Mouse (Mus musculus) myocyte (in vitro differentiated cells): ENCODE data around the gene Mrrf.

Source experiments
- E2F4 ChIP-seq: IDR thresholded peaks from one replicate; pipeline ENCODE4 v1.6.1; 2011; ENCODE audit warnings: mild to moderate bottlenecking, control low read depth, moderate library complexity; ENCODE audit not compliant: insufficient read depth
- MAX ChIP-seq: IDR thresholded peaks from one replicate; pipeline ENCODE4 v1.6.1; 2011; ENCODE audit warnings: low read depth, mild to moderate bottlenecking, control low read depth
- MYOD1 ChIP-seq, 3 experiments: IDR thresholded peaks; one replicate each; pipeline ENCODE4 v1.6.1; 2011; ENCODE audit warnings: control low read depth in 2 of 3, low read depth in 2 of 3, mild to moderate bottlenecking in 2 of 3, moderate library complexity in 1 of 3; ENCODE audit not compliant: insufficient read length in 2 of 3, control insufficient read depth in 1 of 3
- POLR2A ChIP-seq: IDR thresholded peaks from one replicate; pipeline ENCODE4 v1.6.1; 2011; ENCODE audit warnings: low read depth, mild to moderate bottlenecking, control low read depth, moderate library complexity; ENCODE audit not compliant: insufficient read length
- POLR2AphosphoS2 ChIP-seq: IDR thresholded peaks from one replicate; pipeline ENCODE4 v1.6.1; 2011; ENCODE audit warnings: low read depth, control low read depth; ENCODE audit not compliant: insufficient read length
- TCF12 ChIP-seq: IDR thresholded peaks from one replicate; pipeline ENCODE4 v1.6.1; 2011; ENCODE audit warnings: mild to moderate bottlenecking, control low read depth; ENCODE audit not compliant: poor library complexity, insufficient read depth, severe bottlenecking
- TCF3 ChIP-seq: IDR thresholded peaks from one replicate; pipeline ENCODE4 v1.6.1; 2011; ENCODE audit warnings: low read depth, control low read depth; ENCODE audit not compliant: insufficient read length
- USF1 ChIP-seq: IDR thresholded peaks from one replicate; pipeline ENCODE4 v1.6.1; 2011; ENCODE audit warnings: low read depth, mild to moderate bottlenecking, control low read depth, moderate library complexity

GRCm38 (mm10) chr2:36223436-36223835 is 87.2 kb downstream of the Mrrf start:
- TF ChIP-seq POLR2A (no peak), TCF12 (no peak), TCF3 (no peak), MYOD1 (IDR thresholded peaks at IDR 0.05; ENCODE audit: control insufficient read depth in 1 of 3, insufficient read length in 2 of 3, low read depth in 2 of 3) (no peak), USF1 (no peak), E2F4 (no peak), MAX (no peak), POLR2AphosphoS2 (no peak)
